Mouse (Mus musculus) urinary bladder, postnatal 36 days (tissue): ENCODE results near the gene Prdm16.

ENCODE experiments used
- DNase-seq, 2 experiments: peaks; one replicate each; pipeline ENCODE4 v3.0.0; 2022; ENCODE audit warnings: low spot score in 2 of 2, mixed read lengths in 1 of 2

The Prdm16 gene

DNA sequence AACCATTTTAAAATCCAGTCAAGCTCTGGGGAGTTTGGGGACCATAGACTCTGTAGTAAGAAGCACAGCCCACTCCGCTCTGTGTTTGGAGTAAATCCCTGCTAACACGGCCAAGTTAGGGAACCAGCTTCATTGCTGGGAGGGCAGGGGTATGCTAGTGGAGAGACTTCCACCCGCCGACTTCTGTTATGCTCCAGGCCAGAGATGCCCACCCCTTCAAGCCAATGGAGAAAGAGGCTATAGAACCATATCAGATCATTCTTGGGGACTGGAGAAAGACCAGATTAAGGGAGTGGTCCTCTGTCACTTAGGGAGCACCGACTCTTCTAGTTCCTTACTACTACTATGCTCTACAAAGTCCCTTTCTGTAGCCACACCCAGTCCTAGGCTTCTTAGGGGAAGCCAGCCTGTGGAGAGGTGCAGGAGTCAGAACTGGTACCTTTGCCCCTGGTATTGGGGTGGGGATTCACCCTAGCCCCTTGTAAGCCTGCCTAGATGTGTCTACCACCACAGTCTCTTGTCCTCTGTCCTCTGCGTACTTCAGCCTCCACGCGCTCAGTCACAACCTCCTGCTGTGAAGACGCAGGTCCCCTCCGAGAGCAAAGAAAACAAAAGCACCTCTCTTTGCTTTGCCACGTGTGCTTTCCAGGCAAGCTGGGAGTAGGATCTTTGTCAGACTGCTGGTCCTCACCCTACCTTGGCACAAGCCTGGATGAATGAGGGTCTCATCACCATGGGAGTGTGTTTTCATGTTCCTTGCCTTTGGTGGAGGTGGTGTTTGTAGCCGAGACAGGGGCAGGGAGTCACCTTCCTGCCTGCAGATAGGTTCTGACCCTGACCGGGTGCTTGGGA is 3.1 kb upstream of the Prdm16 start:
- no peak for DNase-seq

DNA sequence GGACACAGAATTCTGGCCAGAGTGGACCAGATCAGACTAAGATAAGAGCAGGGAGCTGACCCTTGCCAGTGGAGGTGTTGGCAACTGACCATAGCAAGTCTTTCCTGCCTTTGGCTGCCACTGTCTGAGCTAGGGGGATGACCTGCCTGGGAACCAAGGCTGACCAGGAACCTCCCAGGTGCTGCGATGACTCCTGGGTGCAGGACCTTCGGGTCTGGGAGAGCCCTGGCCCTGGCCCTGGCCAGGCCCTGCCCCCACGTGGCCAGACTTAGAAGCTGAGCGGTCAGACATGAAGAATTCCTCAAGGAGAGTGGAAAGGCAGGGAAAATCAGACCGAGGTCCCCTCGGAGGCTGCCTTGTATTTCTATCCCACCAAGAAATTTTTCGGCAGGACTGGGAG is 2.5 kb upstream of the Prdm16 start:
- DNase-seq: no peak

DNA sequence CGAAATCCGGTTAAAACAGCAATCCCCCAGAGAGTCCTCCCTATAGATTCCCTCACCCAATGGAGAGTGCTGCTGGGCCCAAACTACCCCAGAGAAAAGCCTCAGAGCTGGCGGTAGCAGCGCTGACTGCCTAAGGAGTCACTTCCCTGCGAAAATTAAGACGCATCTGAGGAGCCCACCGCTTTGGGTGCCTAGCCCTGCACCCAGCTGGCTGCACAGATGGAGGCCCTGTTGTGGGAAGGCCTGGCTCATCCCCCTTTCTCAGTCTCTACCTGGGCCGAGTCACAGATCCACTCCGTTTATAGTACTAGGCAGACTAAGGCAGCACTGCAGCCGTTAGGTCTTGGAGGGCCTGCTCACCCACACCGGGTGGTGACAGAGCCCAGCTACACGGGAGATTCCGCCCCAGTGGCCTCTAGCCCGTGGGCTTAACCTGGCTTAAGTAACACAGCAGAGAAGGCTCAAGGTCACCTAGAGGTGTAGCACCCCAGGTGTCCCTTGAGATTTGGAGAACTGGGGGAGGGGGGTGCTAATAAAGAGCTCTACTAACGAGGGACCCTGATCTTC is 1.7 kb upstream of the Prdm16 start:
- no peak for DNase-seq

DNA sequence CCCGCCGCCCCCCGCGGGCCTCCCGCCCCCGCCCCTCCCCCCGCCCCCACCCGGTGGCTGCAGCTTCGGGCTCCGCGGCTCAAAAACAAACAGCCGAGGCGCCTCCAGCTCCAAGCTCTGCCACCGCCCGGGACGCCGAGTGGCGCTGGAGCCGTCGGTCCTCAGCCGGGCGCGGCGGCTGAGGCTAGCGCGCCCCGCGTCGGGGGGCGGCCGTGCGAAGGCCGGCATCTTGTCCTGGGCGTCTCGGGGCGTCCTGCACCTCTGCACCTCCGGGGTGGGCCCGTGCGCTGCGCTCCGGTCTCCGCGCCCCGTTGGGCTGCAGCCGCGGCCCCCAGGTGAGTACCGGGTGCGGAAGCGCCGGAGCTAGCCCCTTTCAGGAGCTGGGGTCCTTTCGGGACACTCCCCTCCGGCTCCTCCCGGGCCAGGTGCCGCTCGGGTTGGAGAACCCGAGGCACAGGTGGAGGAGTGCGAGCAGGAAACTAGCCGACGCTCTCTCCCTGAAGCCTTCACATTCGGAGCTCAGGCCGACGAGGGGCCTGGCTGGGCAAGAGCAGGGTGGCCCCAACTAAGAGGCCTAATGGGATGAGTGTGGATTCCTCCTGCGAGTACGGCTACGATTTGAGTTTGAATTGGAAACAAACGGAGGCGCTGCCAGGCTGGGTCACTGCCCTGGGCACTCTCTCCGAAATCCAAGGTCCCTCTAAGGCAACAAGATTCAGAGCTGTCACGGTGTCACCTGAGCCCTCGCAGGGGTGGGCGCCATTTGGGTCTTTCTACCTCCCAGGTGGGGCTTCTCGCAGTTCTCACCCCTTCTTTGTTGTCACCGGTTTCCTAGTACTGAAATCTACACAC is 1.0 kb upstream of the Prdm16 start:
- DNase-seq: no peak

DNA sequence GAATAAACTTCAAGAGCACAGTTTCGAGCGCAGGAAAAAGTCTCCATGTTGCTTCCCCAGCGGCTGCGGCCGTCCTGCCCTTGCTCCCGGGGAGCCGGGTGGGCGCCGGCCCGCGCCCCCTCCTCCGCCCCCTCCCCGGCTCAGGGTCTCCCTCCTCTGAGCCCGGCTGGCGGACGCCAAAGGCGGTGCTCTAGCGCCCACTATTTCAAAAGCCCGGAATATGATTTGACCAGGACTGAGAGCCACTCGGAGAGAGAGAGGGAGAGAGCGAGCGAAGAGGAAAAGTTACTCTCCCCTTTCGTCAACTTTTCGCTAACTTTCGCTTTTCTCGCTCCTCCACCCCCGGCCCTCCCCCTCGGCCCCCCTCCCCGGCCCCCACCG is 630 bp downstream of the Prdm16 start:
- peak in 1 of 2 experiments; percentile 42 for DNase-seq

DNA sequence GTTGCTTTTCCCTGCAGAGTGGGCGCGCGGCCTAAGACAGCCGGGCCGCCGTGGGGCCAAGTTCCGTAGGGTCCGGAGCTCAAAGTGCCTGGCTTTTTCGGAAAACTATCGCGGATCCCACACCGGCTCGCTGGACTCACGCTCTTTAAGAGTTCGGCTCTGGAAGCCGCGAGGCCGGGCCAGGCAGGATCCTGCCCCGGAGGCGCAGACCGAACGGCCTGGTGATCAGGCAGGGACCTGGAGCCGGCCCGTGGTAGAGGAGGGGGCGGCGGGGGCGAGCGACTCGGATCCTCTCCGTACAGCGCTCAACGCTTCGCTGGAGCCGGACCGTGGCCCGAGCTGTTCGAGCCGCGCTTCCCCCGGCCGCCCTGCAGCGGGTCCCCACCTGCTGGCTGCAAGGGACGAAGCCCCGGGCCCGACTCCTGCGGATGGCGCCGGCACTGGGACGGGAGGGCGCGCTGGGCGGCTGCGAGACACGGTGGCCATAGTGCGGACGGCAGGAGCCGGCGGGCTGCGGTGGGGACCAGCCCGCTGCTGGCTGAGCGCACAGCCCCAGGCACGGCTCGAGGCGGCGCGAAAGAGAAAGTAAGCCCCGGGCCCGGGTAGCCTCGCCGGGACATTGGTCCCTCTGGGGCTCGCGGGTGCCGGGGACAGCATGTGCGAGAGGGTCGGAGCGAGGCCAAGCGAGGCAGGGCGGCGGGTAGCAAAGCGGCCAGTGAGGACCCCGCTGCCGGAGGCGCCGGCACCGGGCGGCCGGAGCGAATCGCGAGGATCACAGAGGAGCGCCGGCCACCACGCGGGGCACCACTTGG is 1.2 kb downstream of the Prdm16 start:
- DNase-seq: peak; percentile 33 to 38

DNA sequence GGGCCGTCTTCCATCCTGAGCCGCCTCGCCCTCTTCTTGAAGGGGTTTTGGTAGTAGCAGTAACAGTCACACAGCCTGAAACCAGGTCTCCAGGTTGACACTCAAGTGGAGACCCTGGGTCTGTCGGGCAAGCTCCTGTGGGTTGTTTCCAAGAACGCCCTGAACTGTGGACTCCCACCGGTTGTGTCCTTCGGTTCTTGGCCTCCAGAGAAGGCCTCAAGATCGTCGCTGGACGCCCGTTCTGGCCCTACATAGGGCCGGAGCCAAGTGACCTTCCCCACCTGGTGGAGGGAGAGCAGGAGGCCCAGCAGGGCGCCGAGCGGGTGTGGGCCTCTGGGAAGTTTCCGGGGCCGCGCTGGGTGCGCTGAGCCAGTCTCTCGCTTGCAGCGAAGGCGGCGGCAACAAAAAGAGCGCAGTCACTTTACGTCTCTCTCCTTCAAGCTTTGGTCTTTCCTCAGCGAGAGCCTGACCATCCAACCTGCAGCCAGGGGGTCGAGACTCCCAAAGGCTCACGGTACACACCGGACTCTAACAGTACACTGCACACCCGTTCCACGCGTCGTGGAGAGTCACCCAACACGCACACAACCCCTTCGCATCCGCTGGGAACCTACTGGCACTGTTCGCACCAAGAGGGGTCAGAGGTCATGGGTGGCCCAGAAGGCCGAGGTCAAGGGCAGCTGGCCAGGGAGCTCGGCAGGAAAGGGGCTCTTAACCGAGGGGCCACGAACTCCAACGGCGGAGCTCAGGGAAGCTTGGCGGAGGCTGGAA is 2.0 kb downstream of the Prdm16 start:
- DNase-seq: no peak

DNA sequence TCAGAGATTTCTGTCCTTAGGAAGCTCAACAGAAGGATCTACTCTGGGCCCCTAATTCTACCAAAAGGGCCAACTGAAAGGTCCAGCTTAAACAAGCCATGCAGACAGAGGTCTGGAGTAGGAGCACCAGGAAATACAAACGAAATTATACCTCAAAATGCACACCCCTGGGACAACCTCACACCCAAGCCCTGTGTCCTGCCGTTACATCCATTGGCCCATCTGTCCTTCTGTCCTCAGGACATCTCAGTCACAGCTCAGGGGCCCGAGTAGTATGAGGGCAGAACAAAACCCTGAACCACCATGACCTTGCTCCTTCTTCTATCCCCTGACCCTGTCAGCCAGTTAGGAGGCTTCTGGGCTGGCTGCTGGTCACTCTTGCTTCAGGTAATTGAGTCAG is 2.7 kb downstream of the Prdm16 start:
- DNase-seq: no peak

DNA sequence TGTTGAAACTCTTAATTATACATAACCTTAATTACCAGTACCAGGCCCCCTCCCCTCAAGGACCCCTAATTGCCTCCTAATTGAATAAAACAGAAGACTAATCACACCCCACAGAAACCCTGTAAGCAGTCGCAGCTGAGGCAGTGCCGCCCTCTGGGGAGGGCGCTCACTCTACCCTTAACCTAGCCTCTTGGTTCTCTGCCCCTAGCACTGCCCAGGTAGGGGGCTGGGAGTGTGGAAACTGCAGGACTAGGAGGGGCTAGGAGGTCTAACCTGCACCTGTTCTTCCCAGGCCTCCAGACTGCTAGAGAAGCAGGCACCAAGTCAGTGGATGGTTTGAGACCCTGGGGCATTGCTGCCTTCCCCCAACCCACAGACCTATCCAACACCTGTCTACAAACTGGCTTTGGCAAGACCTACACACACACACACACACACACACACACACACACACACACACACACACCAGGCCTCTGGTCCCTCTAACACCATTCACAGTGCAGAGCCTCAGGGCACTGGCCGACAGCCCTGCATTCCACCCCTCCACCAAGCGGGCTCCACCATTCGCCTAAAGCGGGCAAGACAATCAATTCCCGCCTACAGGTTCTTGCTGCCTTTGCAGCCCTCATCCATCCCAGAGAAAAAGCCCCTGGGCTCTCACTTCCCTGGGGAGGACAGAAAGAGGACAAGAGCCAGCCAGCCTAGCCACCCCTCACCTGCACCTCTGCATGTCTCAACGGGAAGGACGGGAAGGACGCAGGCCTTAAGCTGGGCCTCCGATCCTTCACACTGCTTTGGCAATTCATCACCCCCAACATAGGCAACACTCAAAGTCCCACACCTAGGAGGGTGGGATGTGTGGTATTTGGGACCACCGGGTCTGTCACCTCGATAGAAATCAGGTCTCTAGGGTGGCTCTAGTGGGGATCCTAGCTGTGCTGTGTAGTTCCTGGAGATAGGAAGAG is 3.6 kb downstream of the Prdm16 start:
- no peak for DNase-seq

DNA sequence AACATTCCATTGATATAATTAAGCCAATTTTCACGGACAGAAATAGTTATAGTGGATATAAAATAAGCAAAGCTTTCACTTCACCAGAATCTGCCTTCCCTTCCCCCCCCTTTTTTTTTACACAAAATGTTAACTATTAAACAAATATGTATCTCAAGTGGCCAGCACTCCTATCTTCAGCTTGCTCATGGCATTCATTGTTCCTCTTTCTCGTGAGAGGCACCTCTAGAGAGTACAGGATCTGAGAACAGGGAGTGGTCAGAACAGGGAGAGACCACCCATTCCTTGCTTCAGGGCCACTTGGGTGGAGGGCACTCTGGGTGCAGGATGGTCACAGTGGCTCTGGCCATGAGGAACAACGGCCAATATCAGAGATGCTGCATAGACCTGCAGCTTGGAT is 5.9 kb downstream of the Prdm16 start:
- no peak for DNase-seq

DNA sequence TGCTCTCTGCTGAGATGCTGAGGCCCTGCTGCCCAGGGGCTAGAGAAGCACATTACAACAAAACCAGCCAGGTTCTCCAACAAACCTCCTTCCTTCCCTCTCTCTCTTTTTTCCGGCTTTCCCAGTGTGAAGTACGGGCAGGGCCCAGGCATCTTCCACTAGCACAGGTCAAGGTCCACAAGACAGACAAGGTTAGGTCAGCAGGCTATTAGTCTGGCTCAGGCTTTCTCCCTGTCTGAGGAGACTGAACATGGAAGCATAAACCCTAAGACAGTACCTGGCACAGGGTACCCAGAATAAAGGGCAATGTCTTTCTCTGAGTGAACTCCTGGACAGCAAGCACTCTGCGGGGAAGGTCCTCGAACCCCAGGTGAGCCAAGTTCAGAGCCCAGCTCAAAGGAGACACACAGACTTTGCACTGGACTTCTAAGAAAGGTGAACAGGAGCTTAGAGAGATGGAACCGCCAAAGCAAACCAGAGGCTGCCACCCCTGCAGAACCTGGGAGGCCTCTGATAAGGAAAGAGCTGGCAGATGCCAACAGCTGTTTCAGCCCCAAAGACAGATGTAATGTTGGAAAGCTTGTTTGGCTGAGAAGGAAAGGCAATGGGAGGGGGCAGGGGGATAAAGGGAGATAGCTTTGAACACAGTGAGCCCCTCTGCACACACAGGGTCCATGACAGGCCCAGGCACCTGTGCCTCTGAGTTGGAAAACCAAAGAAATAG is 9.1 kb downstream of the Prdm16 start:
- no peak for DNase-seq

DNA sequence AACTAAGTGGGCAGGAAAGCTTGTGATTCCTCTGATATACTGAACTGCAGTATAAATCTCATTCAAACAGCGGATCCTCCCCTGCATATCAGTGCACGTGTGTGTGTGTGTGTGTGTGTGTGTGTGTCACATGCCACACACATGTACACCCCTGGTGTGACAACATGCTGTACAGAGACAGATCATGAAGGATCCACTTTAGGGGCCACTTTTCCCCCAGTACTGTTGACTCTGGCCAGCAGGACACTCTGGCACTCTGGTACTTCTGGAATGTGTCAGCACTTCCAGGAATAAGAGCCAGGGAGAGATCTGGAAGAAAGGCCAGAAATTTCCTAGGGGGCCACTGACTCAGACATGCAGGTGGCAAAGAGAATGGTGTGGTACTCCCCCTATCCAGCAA is 10.4 kb downstream of the Prdm16 start:
- no peak for DNase-seq

DNA sequence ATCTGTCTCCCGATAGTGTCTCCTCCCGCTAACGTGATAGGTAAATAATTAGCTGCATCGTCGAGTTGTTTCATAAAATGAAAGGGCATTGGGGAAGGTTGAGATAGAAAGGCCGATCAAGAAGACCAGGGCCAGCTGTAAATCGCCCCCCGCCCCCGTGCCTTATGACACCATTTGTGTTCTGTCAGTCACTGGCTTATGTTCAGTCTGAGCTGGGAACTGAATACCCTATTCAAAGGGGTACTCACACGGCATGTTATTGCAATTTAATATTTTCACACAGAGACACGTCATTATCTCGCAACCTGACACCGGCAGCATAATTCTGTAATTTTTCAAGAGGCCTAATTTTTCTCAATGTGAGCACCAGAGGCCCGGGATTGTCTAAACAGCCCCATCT is 11.0 kb downstream of the Prdm16 start:
- no peak for DNase-seq

DNA sequence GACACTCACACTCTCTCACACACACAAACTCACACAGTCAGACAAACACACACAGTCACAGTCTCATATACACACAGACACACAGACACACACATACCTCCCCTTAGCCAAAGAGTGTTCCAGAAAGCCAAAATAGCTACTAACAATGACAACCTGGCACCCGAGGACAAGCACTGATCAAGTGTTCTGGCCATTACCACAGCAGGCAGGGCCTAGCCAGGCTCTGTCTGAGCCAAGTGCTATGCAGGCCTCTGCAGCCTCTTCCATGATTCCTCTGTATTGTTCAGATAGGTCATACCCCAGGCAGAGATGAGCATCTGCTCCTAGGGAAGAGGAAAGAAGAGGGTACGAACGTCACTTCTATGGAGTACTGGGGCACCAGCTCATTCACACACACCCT is 13.4 kb downstream of the Prdm16 start:
- DNase-seq: no peak

DNA sequence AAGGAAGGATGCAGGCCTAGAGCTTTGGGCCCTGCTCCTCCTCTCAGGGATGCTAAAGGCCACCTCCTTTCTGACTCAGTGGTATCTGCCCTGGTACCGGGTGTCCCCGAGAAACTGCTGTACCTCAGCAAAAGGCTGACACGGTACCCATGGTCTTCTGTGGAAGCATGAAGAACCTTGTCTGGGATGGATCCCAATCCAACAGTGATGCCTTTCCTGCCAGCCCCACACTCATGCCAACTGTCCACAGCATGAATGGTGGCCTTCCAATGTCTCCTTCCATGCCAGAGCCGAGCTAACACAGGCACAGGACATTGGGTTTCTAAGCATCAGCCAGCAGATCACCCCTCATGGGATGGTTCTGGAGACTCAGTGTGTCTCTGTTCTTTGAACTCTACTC is 14.2 kb downstream of the Prdm16 start:
- no peak for DNase-seq

DNA sequence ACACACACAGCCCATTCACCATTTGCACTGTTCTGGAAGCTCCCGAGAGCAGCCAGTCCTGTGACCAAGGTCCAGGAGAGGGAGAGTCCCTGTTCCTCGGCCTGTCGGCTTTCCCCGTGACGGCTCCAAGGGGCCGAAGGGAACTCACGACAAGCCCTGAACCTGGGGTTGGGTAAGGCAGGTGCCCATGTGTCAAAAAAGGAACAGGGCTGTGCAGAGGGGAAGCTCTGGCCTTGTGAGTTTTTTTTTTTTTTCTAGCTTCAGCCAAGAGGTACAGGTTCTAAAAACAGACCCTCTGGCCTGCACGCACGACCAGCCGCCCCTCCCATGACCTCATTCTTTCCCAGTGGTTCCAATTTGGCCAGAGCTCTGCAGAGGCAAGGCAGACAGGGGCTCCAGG is 25.5 kb downstream of the Prdm16 start:
- no peak for DNase-seq

DNA sequence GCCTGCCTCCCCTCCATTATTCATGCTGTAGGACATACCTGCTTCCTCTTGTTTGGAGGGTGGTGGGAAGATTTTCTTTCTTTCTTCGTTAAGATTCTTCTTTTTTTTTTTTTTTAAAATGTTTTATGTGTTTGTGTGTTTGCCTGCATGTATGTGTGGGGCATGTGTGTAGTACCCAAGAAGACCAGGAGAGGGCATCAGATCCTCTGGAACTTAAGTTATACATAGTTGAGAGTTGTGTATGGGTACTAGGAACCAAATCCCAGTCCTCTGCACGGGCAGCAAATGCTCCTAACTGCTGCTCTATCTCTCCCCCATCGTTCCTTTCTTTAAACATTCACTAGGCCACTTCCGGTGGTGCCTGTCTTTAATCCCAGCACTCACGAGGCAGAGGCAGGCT is 28.9 kb downstream of the Prdm16 start:
- no peak for DNase-seq

DNA sequence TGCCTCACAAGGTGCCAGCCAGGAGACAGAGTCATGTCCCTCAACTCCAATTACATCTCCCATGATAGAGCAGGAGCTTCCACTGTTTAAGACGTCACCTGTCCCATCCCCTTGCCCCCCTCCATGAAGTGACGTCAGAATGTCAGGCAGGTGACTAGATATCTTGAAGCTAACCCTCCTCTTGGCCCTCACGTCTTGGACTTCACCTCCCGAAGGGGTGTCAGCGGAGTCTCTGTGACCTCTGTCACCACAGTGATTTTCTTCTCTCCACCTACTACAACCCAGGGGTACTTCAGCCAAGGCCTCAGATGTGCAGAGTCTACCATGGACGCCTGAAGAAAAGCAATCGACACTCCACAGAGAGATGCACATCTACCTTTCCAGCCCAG is 32.2 kb downstream of the Prdm16 start:
- DNase-seq: no peak
